Mouse (Mus musculus) testis, postnatal 10 days (tissue): ENCODE data around the gene Xxylt1.

Source experiments
- DNase-seq: peaks from one replicate; pipeline ENCODE4 v3.0.0; 2021; ENCODE audit warnings: low spot score

The Xxylt1 gene

DNA sequence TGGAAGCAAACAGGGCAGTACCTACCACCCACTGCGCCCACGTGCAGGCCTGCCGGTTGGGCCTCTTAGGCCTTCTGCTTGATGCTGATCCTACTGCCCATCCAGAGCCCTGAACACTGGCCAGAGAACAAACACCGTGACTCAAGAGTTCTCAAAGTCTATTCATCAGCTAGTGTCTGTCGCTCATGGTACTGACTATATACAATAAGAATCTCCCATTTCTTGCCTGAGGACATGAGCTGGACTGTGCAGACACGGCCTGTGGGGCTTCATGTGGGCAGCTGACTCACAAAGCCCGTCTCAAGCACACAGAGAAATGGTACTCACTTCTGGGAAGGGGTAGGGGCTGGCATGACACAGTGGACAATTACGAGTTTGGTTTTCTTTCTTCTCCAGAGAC lies 125.1 kb downstream of the Xxylt1 start:
- no peak for DNase-seq

DNA sequence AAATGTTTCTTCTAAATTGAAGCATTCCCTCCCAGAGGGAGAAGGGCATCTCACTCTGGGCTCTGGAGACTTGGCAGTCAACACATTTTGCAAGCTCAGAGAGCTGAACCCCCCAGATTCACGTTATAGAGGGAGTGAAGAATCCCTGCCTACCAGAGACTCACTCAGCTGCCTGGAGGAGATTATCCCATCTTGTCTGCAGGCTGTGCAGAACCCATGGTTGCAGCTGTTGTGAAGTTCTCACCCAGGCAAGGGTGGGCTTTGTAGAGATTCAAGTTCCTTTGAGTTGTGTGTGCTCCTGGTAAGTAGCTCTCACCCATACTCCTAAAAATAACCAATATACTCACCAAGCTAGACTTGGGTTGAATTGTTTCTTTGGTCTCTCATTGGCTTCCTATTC lies 132.6 kb downstream of the Xxylt1 start:
- DNase-seq = no peak

DNA sequence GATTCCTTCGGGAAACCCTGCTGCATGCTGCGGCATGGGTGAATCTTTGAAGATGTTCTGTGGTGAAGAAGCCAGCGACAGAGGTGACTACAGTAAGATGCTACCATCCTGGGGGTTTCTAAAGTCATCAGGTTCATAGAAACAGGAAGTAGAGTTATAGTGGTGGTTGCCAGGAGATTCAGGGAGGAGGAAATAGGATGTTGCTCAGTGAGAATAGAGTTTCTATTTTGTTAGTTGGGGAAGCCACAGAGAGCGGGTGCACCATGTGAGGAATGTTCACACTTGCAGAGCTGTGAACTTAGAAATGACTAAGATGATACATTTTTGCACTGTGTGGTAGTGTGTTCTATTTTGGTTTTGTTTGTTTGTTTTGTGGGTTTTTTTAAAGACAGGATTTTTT lies 133.0 kb downstream of the Xxylt1 start:
- no peak for DNase-seq

DNA sequence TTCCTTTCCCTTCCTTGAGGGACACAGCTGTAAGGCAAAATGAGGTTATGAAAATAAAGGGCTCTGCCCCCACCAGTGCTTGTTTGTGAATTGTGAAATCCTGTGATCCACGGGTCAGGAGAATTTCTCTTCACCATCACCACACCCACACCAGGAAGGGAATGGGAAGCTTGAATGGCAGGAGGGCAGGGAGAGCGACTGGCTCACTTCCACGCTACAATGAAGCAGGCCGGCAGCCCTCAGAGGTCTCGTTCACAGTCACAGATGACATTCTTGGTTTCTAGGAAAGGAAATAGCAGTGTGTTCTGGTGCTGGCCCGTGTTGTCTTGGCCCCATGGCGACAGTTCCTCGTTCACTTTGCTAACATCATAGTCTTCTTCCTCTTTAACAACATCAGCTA lies 136.3 kb downstream of the Xxylt1 start:
- DNase-seq = no peak

DNA sequence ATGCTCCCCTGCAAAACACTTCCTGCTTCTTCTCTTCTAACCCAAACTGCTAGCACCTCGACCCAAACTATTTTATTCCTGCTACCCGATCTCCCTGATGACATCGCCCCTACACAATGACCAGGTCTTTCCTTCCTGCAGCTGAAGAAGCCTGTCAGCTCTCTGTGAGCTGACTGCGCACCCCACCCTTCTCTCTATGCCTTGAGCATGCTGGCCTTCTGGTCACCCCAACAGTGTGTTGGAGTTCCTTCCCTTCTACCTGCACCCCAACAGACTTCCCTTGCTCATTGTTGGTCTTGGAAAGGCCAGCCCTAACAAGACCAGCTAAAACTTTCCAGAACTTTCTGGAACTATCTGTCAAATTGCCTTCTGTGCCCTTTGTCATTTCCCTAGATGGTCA lies 137.3 kb downstream of the Xxylt1 start:
- no peak for DNase-seq

DNA sequence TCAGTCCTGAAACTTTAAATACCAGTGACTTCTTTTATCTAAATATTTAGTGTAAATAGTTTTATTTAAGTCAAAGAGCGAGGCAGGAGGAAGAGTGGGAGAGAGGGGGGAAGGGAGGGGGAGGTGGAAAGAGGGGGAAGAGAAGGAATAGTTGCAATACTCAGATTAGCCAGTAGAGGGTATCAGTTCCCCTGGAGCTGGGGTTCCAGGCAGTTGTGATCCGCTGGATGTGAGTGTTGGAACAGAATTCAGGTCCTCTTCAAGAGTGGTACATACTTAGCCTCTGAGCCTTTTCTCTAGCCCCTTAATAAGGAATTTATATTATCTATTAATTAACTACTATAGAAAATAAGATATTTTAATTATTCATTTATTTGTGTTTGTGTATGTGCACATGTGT lies 140.5 kb downstream of the Xxylt1 start:
- no peak for DNase-seq

DNA sequence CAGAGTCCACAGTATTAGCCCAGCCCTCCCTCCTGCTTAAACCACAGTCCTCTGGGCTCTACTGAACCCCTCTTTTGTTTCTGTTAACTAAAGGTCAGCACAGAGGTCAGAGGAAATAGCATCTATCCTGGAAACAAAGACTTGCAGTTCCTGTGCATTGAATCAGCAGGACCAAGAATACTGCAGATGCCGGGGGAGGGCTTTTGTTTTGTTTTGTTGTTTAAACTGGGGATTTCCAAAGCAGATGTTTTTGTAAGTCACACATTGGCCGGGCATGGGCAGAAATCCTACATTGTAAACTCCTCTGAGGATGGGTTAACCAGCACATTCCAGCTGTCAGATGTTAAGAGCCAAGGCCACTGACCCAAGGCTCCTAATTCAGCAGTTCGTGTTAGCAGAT lies 141.3 kb downstream of the Xxylt1 start:
- no peak for DNase-seq

DNA sequence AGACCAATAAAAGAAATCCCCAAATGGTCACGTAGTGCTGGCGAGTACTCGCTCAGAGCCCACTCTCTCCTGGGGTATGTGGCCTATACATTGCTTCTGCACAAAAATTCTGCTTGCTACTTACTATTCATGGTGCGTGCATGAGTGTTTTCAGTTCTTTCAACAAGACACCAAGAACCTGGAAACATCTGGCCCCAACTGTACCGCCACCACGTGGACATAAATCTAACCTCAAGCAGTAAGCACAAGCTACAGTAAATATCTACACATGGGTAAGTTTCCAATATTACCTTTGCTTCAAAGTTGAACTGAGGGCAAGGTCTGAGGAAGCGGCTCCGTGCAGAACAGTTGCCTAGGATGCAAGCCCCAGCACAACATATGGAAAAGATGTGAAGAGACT lies 142.0 kb downstream of the Xxylt1 start:
- DNase-seq = no peak

DNA sequence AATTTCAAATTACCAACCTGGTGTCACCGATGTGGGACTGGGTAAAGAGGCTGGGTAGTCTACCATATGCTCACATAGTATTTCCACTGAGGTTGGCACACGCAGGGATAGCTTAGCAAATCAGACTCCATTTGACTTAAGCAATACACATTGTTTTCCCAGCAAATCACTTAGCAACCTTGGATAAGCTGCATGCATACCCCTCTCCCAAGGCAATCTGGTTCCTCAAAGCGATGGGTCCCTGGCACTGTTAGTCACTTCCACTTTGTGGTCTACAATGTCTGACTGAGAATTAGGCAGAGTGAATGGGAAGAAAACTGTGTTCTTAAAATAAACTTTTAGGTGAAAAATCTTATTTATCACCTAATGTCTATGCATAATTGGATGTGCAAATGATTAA lies 142.6 kb downstream of the Xxylt1 start:
- no peak for DNase-seq

DNA sequence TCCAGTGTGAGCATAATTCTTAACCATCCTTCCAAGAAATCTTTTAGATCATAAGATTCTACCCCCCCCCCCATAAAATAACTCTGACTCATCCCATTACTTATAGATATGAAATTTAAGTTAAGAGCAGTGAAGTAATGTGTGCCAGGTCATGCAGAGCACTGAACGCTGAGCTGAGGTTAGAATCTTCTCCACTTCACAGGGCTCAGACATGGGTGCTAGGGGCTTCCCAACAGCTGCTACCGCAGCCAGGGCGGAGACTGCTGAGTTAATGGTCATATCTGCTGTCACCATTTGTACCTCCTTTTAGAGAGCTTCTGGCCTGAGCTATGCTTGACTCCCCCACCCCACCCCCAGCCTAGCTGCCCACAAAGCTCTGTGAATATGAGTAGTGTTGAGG lies 143.6 kb downstream of the Xxylt1 start:
- DNase-seq = no peak

DNA sequence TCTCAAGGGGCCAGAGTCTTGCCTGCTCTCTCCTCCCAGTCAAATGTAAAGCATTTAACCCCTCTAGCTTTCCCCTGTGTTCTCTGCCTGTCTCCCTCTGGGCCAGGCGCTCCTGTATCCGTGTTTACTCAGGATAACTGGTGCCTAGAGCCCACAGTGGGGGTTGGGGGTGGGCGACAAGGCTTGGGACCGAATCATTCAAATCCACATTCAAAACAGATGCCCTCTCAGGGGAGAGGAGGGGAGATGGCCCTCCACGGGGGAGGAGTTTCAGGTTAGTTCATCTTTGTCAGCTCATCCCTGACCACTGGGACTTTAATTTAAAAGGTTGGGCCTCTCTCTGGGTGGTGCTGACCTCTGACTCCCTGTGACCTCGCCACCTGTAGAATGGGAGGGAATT lies 144.8 kb downstream of the Xxylt1 start:
- DNase-seq = no peak

DNA sequence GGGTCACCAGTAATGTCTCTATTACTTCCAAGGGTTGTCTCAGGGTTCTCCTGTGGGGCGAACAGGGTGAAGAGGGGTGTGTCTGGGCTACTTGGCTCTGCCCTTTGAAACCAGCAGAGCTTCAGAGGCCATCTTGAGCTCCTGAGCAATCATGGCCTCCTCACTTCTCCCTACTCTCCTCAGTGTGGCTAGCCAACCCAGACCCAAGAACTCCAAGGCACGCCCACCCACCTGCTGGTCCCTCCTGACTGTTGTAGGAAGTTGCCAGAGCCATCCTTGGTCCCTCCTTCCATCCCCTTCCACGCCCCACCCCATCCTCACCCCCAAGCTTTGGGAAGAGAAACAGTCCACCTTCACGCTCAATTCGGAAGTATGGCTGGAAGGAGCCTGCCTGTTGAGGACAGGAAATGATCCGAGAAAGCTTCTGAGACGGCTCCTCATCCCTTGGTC lies 145.2 kb downstream of the Xxylt1 start:
- no peak for DNase-seq

DNA sequence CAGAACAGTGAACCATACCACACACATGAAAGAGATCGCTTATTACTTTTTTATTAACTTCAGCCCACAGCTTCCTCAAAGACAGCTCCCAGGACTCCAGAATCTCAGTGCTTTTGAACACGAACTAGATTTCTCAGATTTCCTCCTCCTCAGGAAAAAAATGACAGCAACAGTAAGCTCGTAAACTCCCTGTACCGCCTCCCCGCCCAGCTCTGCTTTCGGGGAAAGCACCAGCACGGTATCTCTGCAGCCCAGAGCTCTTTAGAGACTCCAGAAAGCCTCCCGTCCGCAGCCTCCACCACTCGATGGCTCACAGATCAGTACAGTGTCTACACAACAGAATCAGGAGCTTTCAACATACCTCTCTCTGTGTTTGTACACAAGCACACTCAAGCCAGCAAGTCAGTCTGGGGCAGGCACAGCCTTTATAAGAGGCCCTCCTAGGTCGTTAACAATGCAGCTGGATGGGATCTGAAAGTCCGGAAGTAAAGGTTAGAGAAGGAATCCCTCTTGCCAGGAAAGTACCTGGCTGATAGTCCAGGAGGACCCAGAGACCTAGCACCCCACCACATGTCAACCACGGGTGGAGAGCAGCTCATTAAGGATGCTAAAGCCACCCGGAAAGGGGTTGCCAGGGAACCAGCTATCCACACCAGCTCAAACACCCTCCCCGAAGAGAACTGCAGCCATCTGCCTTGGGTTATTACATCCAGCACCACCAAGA lies 146.1 kb downstream of the Xxylt1 start:
- no peak for DNase-seq

DNA sequence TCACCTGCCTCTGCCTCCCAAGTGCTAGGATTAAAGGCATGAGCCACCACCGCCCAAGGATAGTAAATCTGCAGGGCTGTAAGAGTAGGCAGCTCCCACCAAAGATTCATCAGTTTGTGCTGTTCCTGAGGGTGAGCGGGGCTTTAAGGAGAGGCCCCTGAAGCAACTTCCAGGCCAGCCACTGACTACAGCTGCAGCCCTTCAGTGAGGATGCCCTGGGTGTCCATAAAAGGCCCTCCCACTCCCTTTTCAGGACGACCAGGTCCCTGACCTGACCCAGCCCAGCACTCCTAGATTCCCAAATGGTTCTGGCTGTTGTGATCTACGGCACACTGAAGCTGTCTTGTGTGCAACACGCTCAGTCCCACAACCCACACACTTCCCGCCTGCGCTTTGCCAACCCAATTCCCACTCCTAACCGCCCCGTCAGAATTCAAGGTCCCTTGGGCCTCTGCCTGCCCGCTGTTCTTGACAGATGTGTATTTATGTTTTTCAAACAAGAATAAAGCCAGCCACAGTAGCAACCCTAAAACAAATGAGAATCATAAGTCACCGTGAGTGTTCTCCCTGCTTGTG lies 146.9 kb downstream of the Xxylt1 start:
- DNase-seq = no peak

DNA sequence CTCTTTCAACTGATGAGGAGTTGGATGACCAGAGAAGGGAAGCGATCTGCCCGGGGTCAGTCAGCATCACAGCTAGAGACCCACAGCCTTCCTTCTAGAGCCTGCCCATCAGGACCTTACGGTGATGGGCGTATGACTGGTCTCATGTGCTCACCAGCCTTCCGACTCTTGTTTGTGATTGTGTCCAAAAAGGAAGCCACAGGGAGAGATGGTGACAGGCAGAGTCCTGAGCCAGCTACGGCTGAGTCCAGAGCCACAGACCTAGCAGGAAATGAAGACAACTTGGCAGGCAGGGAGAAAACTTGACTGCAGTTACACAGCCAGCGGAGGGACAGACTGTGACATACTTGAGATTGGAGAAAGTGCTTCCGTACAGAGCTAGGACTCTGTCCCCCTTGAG lies 147.9 kb downstream of the Xxylt1 start:
- DNase-seq = peak; percentile 32

DNA sequence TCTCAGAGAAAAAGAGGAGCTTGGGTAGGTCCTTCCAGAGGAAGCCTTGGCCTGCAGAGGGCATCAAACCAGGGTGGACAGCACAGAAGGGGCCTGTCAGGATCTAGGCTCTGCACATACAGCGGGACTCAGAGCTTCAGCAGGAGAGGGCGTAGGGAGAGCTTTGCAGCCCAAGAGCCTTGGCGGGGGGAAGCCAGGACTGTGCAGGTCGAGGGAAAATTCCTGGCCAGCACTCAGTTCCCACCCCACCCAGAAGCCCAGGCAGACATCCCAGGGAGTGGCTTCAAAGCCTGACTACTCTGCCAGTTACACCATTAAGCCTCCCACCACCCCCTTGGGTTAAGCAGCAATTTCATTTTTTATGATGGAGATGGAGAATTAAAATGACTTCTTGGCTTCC lies 148.4 kb downstream of the Xxylt1 start:
- peak; percentile 32 for DNase-seq

DNA sequence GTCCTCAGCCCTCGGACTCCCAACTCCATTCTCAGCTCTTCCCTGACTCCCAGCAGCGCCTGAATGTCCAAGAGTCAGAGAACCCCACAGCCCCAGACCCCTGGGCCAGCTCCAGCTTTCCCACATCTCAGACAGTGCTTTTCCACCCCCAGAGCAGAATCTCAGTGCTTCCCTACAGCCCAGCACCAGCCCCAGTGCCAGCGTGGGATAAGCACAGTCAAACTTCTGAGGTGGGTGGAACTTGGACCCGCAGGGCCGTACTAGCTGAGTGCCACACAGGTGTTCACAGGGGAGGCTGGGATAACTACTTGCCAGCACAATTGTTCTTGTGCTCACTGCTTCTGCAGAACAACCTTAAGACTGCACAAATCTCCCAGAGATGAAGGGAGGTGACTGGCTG lies 149.0 kb downstream of the Xxylt1 start:
- peak; percentile 35 for DNase-seq

DNA sequence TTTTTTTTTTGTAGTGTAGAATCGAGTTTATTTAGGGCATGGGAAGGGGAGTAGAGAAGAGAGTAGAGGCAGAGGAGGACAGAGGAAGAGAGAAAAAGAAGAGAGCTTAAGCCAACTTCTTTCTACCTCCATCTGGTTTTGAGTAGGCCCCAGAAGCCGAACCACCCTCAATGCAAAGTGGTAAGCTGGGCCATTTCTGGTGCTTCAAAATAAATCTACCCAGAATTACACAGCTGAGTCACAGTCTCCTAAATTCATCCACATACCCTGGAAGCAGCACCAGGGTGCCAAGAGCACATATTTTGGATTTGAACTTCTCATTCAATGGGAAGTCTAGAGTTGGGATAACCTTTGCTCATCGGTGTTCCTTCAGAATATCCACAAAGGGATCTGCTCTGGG lies 152.1 kb downstream of the Xxylt1 start:
- DNase-seq = peak; percentile 7

DNA sequence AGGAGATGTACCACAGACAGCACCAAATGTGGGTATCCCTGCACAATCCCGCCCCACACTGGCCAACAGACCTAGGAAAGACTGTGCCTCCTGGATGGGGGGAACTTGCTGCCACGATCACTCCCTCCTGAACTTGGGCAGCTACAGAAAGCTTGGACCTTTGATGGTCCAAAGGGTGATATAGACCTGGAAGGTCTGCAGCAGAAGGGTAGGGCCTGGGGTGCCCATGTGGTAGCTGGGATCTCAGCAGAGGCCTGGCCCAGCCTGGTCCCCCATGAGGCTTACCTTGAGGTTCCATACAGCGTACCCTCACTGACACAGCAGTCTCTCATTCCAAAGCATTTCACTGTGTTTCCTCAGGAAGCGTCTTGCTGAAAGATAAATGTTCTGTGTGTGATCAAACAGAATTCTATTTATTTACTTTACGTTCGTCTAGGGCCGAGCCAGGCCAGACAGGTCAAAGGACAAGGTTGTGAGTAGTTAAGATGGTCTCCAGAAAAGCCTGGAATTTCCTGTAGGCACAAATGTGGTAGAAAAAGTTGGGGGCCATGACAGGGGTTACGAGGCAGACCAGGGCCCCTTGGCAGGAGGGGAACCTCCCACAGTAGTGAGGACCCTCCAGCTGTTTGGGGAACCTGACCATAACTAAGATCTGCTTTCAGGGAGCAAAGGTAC lies 153.0 kb downstream of the Xxylt1 start:
- peak; percentile 26 for DNase-seq

DNA sequence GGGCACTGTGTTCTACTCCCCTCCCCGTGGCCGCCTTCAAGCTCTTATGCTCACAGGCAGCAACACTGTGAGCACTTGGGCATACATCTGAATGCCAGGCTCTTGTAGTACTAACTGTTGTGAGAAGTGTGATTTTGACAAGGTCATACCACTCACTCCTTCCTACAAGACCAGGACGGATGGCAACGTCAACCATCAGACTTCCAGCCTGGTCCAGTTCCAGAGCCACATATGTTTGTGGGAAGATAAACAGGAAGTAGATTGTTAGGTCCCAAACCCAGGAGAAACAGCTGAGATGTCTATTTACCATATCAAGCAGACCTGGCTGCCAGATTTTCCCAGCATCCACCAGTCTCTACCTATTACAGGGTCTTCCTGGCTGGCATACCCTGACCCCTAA lies 155.7 kb downstream of the Xxylt1 start:
- DNase-seq = no peak

DNA sequence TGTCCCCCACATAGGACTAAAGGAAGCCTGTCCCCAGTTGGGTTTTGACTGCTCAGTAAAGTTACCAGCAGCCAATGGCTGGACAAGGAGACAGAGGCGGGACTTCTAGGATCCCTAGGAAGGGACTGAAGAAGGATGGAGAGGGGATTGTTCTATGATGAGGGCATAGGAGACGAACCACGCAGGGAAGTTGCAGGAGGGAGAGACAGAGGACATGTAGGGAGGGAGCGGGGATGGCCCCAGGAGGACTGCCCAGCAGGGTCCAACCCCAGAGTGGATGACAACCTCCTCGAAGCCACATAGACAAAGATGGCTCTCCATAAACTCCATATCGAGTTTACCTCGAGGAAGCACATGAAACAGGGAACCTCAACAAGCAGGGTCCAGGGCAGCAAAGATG lies 157.3 kb downstream of the Xxylt1 start:
- DNase-seq = peak; percentile 31

DNA sequence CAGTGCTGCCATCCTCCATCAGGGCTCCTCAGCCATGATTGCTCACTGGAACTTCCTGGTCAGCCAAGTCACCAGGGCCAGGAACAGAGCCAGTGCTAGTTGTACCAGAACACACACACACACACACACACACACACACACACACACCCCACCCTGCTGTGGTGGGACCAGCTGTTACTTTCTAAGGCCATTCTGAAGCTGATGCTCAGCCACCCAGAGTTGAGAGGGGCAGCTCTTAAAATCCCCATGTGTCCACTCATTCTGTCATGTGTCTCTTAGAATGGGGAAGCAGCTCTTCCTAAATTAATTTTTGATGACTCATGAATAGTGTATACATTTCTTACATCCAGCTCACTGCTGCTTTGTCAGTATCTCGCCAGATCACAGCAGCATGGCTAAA lies 158.7 kb downstream of the Xxylt1 start:
- peak; percentile 33 for DNase-seq

DNA sequence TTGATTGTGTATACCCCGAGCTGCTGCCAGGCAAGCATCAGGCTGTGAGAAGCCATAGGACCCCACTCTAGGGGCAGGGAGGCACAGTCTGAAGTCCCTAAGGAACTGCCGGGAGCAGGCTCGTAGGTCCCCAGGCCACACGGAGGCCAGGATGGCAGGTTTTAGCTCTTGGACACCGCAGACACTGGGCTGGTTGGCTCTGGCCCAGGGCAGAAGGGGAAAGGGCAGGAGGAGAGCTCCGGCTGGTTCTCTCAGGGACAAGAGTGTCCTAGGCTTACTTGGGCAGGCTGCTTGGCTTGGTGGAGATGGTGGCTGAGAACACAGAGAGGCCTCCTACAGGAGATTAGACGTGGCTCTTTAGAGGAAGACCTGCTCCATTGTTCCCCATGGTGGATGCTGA lies 162.4 kb downstream of the Xxylt1 start:
- peak; percentile 40 for DNase-seq

DNA sequence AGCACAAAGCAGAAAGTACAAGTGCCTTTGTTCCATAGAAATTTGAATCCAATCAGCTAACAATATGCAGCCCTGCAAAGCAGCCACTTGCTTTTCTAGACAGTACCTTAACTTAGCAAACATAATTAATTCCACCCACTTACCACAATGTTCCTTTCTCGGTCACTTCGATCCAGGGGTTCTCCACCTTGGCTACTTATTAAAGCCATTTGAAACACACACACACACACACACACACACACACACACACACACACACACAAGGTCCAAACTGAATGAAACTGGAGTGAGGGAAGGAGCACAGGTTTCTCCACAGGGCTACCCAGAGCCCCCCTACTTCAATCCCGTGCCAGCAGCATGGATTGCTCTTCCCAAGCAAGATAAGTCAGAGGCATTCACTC lies 164.3 kb downstream of the Xxylt1 start:
- DNase-seq = peak; percentile 19
